Mouse (Mus musculus) MEL (cell line): ENCODE data around the gene Ncam1. TPM values are rescaled to one million over a fixed set of nuclear protein-coding genes. Genes with fewer than 3 reads are reported as not detected.

Experiments
- DNase-seq: peaks from one replicate; pipeline ENCODE4 v3.0.0; 2011; ENCODE audit warnings: low read depth, low spot score
- H3K27ac ChIP-seq: 2 replicates; pipeline ENCODE4 v1.5.1; 2012; ENCODE audit warnings: low read depth, mild to moderate bottlenecking, control low read depth, low read length, moderate library complexity; ENCODE audit not compliant: control insufficient read depth
- H3K27me3 ChIP-seq, 2 experiments: fragments of 150-350 bp in 1 of 2; sonication (generic) in 1 of 2; 2 replicates each; pipeline ENCODE4 v1.6.1; 2012; ENCODE audit warnings: low read length in 2 of 2, mild to moderate bottlenecking in 2 of 2, improper control_type of control experiment in 1 of 2, moderate library complexity in 1 of 2; ENCODE audit not compliant: insufficient read depth in 2 of 2, control insufficient read depth in 1 of 2
- H3K36me3 ChIP-seq, 2 experiments: 2 replicates each; pipeline ENCODE4 v1.6.1; 2012 to 2014; ENCODE audit warnings: low read length in 2 of 2, improper control_type of control experiment in 1 of 2, inconsistent platforms in 1 of 2, mild to moderate bottlenecking in 1 of 2; ENCODE audit not compliant: insufficient read depth in 2 of 2, control insufficient read depth in 1 of 2
- H3K4me1 ChIP-seq, 2 experiments: fragments of 150-350 bp in 1 of 2; sonication (generic) in 1 of 2; 2 replicates each; pipeline ENCODE4 v1.6.1; 2012; ENCODE audit warnings: low read length in 2 of 2, improper control_type of control experiment in 1 of 2, mild to moderate bottlenecking in 1 of 2; ENCODE audit not compliant: insufficient read depth in 2 of 2, control insufficient read depth in 1 of 2
- H3K4me3 ChIP-seq, 2 experiments: fragments of 150-350 bp in 1 of 2; sonication (generic) in 1 of 2; 2 replicates each; pipeline ENCODE4 v1.5.1; 2012; ENCODE audit warnings: low read depth in 2 of 2, low read length in 2 of 2, mild to moderate bottlenecking in 2 of 2, moderate library complexity in 2 of 2, control low read depth in 1 of 2, improper control_type of control experiment in 1 of 2; ENCODE audit not compliant: control insufficient read depth in 1 of 2, insufficient read depth in 1 of 2
- H3K79me2 ChIP-seq: 2 replicates; pipeline ENCODE4 v1.6.1; 2012; ENCODE audit warnings: mild to moderate bottlenecking, low read length, moderate library complexity; ENCODE audit not compliant: control insufficient read depth, poor library complexity, insufficient read depth
- H3K9ac ChIP-seq: 2 replicates; pipeline ENCODE4 v1.6.1; 2012; ENCODE audit warnings: low read depth, mild to moderate bottlenecking, control low read depth, low read length, moderate library complexity; ENCODE audit not compliant: control insufficient read depth, poor library complexity, severe bottlenecking
- H3K9me3 ChIP-seq: fragments of 150-350 bp; sonication (generic); replicated peaks from 2 replicates; pipeline ENCODE4 v1.6.1; 2012; ENCODE audit warnings: mild to moderate bottlenecking, low read length, improper control_type of control experiment, moderate library complexity; ENCODE audit not compliant: insufficient read depth
- CHD2 ChIP-seq: IDR thresholded peaks from 2 replicates; pipeline ENCODE4 v1.6.1; 2011; ENCODE audit warnings: low read length, improper control_type of control experiment
- CTCF ChIP-seq, 3 experiments: IDR thresholded peaks in 2 of 3; conservative IDR thresholded peaks in 1 of 3; 2 replicates each; pipeline ENCODE4 v1.5.1; 2011 to 2012; ENCODE audit warnings: low read length in 3 of 3, low read depth in 2 of 3, mild to moderate bottlenecking in 2 of 3, improper control_type of control experiment in 1 of 3, inconsistent platforms in 1 of 3, mixed read lengths in 1 of 3, moderate library complexity in 1 of 3; ENCODE audit not compliant: control insufficient read depth in 1 of 3, insufficient read depth in 1 of 3, poor library complexity in 1 of 3, severe bottlenecking in 1 of 3
- E2F4 ChIP-seq: IDR thresholded peaks from 2 replicates; pipeline ENCODE4 v1.6.1; 2011; ENCODE audit warnings: low read depth, low read length, improper control_type of control experiment, borderline replicate concordance
- ELF1 ChIP-seq: IDR thresholded peaks from 2 replicates; pipeline ENCODE4 v1.6.1; 2014; ENCODE audit warnings: low read depth, mild to moderate bottlenecking, inconsistent platforms, low read length, improper control_type of control experiment, moderate library complexity
- EP300 ChIP-seq, 2 experiments: IDR thresholded peaks; 2 replicates each; pipeline ENCODE4 v1.6.1; 2011; ENCODE audit warnings: improper control_type of control experiment in 2 of 2, low read length in 2 of 2, low read depth in 1 of 2, mild to moderate bottlenecking in 1 of 2
- HCFC1 ChIP-seq: IDR thresholded peaks from 2 replicates; pipeline ENCODE4 v1.6.1; 2012; ENCODE audit warnings: low read depth, mild to moderate bottlenecking, inconsistent platforms, low read length, improper control_type of control experiment, moderate library complexity
- MAZ ChIP-seq: IDR thresholded peaks from 2 replicates; pipeline ENCODE4 v1.6.1; 2012; ENCODE audit warnings: low read depth, mild to moderate bottlenecking, inconsistent platforms, low read length, improper control_type of control experiment
- MEF2A ChIP-seq: IDR thresholded peaks from 2 replicates; pipeline ENCODE4 v1.6.1; 2014; ENCODE audit warnings: low read depth, mild to moderate bottlenecking, inconsistent platforms, low read length, improper control_type of control experiment; ENCODE audit not compliant: poor library complexity, insufficient replicate concordance, severe bottlenecking; ENCODE audit errors: extremely low read depth
- MXI1 ChIP-seq: IDR thresholded peaks from 2 replicates; pipeline ENCODE4 v1.6.1; 2011; ENCODE audit warnings: mild to moderate bottlenecking, low read depth, low read length, improper control_type of control experiment
- MYB ChIP-seq: IDR thresholded peaks from 2 replicates; pipeline ENCODE4 v1.6.1; 2011; ENCODE audit warnings: mild to moderate bottlenecking, low read depth, low read length, improper control_type of control experiment
- NELFE ChIP-seq: IDR thresholded peaks from 2 replicates; pipeline ENCODE4 v1.6.1; 2011; ENCODE audit warnings: low read depth, low read length, improper control_type of control experiment
- POLR2AphosphoS2 ChIP-seq: IDR thresholded peaks from 2 replicates; pipeline ENCODE4 v1.6.1; 2011; ENCODE audit warnings: low read length, improper control_type of control experiment
- RAD21 ChIP-seq: IDR thresholded peaks from 2 replicates; pipeline ENCODE4 v1.6.1; 2011; ENCODE audit warnings: mild to moderate bottlenecking, low read depth, low read length, improper control_type of control experiment
- SMC3 ChIP-seq: IDR thresholded peaks from 2 replicates; pipeline ENCODE4 v1.6.1; 2011; ENCODE audit warnings: low read depth, low read length, improper control_type of control experiment
- TAL1 ChIP-seq: IDR thresholded peaks from 2 replicates; pipeline ENCODE4 v1.6.1; 2012; ENCODE audit warnings: mild to moderate bottlenecking, inconsistent platforms, low read length, moderate library complexity, mixed read lengths
- TBP ChIP-seq: IDR thresholded peaks from 2 replicates; pipeline ENCODE4 v1.8.0; 2011; ENCODE audit warnings: low read depth, low read length, improper control_type of control experiment
- UBTF ChIP-seq: IDR thresholded peaks from 2 replicates; pipeline ENCODE4 v1.6.1; 2012; ENCODE audit warnings: low read depth, mild to moderate bottlenecking, inconsistent platforms, low read length, improper control_type of control experiment, moderate library complexity, borderline replicate concordance; ENCODE audit not compliant: insufficient read depth
- USF2 ChIP-seq, 2 experiments: IDR thresholded peaks; 2 replicates each; pipeline ENCODE4 v1.6.1; 2011 to 2012; ENCODE audit warnings: improper control_type of control experiment in 2 of 2, low read length in 2 of 2, borderline replicate concordance in 1 of 2, inconsistent platforms in 1 of 2, low read depth in 1 of 2, mild to moderate bottlenecking in 1 of 2; ENCODE audit not compliant: insufficient read depth in 1 of 2
- ZMIZ1 ChIP-seq: IDR thresholded peaks from 2 replicates; pipeline ENCODE4 v1.6.1; 2012; ENCODE audit warnings: low read depth, mild to moderate bottlenecking, inconsistent platforms, low read length, improper control_type of control experiment, moderate library complexity
- polyA plus RNA-seq, 2 experiments: library from polyadenylated mRNA; stranded (reverse) in 1 of 2; unstranded in 1 of 2; fragments of >175 nt in 1 of 2; fragments of >200 nt in 1 of 2; gene quantifications; 2 replicates each; pipeline versions ENCODE4 v1.2.1 to v1.2.4; 2012; ENCODE audit warnings: low replicate concordance in 2 of 2, low read depth in 1 of 2; ENCODE audit not compliant: insufficient read length in 2 of 2, insufficient read depth in 1 of 2, missing spikeins in 1 of 2
- total RNA-seq: library from RNA; depleted of rRNA; stranded (reverse); fragments of 300-350 nt; gene quantifications from 2 replicates; pipeline ENCODE4 v1.2.3, GENCODE M21; 2012

Ncam1 gene
- total and polyA plus RNA-seq, 3 experiments: not detected

DNA sequence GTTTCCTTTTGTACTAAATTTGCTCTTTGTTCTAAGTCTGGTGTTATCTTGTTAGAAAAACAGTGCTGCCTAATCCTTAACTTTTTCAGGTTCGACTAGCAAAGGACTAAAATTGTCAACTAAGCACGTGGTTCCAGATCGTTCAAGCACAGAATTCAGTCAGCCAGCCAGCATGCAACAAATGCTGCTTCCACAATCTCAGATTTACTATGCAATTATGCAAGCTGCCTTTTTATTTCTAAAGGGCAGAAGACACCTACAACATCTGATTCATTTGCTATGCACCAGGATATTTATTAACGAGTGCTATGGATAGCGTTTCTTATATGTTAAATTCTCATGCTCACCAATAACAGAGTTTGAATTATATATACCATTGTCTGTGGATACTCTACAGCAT lies 2.8 kb downstream of the Ncam1 start:
- H3K4me3 ChIP-seq: no peak overlapping the region
- no peaks in the 10 kb centered on the region for H3K36me3 ChIP-seq
- no peak for TF ChIP-seq CHD2
- no peak for TF ChIP-seq CTCF (IDR thresholded peaks at IDR 0.05 in 2 of 3, conservative IDR thresholded peaks at IDR 0.05 in 1 of 3; ENCODE audit: control insufficient read depth in 1 of 3, insufficient read depth in 1 of 3, low read depth in 2 of 3, low read length in 3 of 3, poor library complexity in 1 of 3, severe bottlenecking in 1 of 3)
- TF ChIP-seq MAZ: no peak
- no peak for TF ChIP-seq EP300 (IDR thresholded peaks at IDR 0.05; ENCODE audit: low read depth in 1 of 2, low read length in 2 of 2)
- TF ChIP-seq UBTF: no peak
- TF ChIP-seq ZMIZ1: no peak
- no peak for TF ChIP-seq MYB
- no peak for TF ChIP-seq NELFE
- no peak for TF ChIP-seq E2F4
- TF ChIP-seq SMC3: no peak
- no peak for TF ChIP-seq TBP
- TF ChIP-seq POLR2AphosphoS2: no peak
- TF ChIP-seq ELF1: no peak
- TF ChIP-seq TAL1: no peak
- no peak for TF ChIP-seq HCFC1
- TF ChIP-seq MXI1: no peak
- no peak for TF ChIP-seq RAD21
- H3K27me3 ChIP-seq: no peaks in the 10 kb centered on the region
- no peak for DNase-seq
- H3K27ac ChIP-seq: no peak overlapping the region
- H3K79me2 ChIP-seq: no peaks in the 10 kb centered on the region
- no peaks in the 10 kb centered on the region for H3K9me3 ChIP-seq
- H3K9ac ChIP-seq: no peak overlapping the region
- H3K4me1 ChIP-seq: no peaks in the 10 kb centered on the region

DNA sequence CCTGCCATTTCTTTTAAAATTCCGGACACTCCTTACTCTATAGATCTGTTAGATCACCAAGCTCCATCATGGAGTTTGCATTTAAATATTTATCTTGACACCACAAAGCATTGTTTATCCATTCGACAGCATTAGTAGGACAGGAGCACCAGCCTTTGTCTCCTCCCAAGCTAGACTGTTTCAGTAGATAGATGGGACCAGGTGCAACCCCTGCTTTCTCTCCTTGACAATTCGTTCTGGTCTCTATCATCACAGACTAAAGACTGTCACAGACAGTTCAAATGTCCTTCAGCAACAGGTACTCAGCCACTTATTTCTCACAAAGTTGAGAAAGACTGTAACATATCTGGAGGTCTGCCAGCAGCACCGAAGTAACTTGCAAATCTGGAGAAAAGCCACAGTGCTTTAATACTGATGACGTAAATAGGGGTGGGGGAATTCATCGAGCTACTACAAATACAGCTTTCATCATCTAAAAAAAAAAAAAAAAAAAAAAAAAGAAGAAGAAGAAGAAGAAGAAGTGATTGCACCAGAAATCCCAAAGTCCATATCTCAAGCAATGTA lies 4.7 kb downstream of the Ncam1 start:
- Histone ChIP-seq H3K27ac (no peak overlapping the region), H3K27me3 (no peaks in the 10 kb centered on the region), H3K4me3 (no peak overlapping the region), H3K4me1 (no peaks in the 10 kb centered on the region), H3K36me3 (no peaks in the 10 kb centered on the region), H3K9ac (no peak overlapping the region), H3K9me3 (no peaks in the 10 kb centered on the region), H3K79me2 (no peaks in the 10 kb centered on the region)
- no peak for DNase-seq
- TF ChIP-seq ZMIZ1 (no peak), MEF2A (no peak), RAD21 (no peak), TBP (no peak), USF2 (IDR thresholded peaks at IDR 0.05; ENCODE audit: borderline replicate concordance in 1 of 2, insufficient read depth in 1 of 2, low read depth in 1 of 2, low read length in 2 of 2) (no peak), POLR2AphosphoS2 (no peak)
